Mouse (Mus musculus) kidney, adult 2 months (tissue): ENCODE measurements at regions not wholly inside any gene's neighbourhood (a gene's known extent, or its start where the extent isn't known, plus 50 kb on each side); places are given as distances from the start of the nearest gene placed in this dataset.

Experiments used
- DNase-seq: peaks from one replicate; pipeline ENCODE4 v3.0.0; 2021
- H3K27ac ChIP-seq: fragments of 200-500 bp; 2 replicates; pipeline ENCODE4 v1.5.1; 2012; ENCODE audit warnings: low read depth, low read length, control low read depth, inconsistent platforms; ENCODE audit not compliant: insufficient read depth
- H3K27me3 ChIP-seq: fragments of 200-500 bp; replicated peaks from 2 replicates; pipeline ENCODE4 v1.6.1; 2012; ENCODE audit warnings: mild to moderate bottlenecking, moderate library complexity, low read length, inconsistent platforms; ENCODE audit not compliant: control insufficient read depth, insufficient read depth
- H3K36me3 ChIP-seq: fragments of 200-500 bp; 2 replicates; pipeline ENCODE4 v1.6.1; 2012; ENCODE audit warnings: mild to moderate bottlenecking, moderate library complexity, low read length, inconsistent platforms; ENCODE audit not compliant: control insufficient read depth, insufficient read depth
- H3K4me1 ChIP-seq: fragments of 200-500 bp; 2 replicates; pipeline ENCODE4 v1.6.1; 2011; ENCODE audit warnings: low read length; ENCODE audit not compliant: control insufficient read depth, insufficient read depth
- H3K4me3 ChIP-seq: fragments of 200-500 bp; 2 replicates; pipeline ENCODE4 v1.5.1; 2011; ENCODE audit warnings: mild to moderate bottlenecking, low read depth, low read length, control low read depth; ENCODE audit not compliant: insufficient read depth
- CTCF ChIP-seq: fragments of 200-500 bp; conservative IDR thresholded peaks from 2 replicates; pipeline ENCODE4 v1.5.1; 2011; ENCODE audit warnings: low read depth, mild to moderate bottlenecking, control low read depth, low read length, moderate library complexity, mixed read lengths; ENCODE audit not compliant: insufficient read depth, insufficient read length
- POLR2A ChIP-seq: fragments of 200-500 bp; IDR thresholded peaks from one replicate; pipeline ENCODE4 v1.6.1; 2011; ENCODE audit warnings: low read depth, low read length, control low read depth
- WGBS: fragments of 180-500 bp; shearing (Covaris S2); methylation state at CpG from one replicate; pipeline ENCODE4 v1.1.7; 2018; 5-methylcytosine and 5-hydroxymethylcytosine counted together

GRCm38 (mm10) chr19:15809008-15809407, 138.1 kb downstream of the Psat1 start:
- H3K4me1 ChIP-seq: no peaks in the 10 kb centered on the region
- no peak overlapping the region for H3K27ac ChIP-seq
- TF ChIP-seq CTCF: no peak
- no peak for TF ChIP-seq POLR2A
- no peaks in the 10 kb centered on the region for H3K36me3 ChIP-seq
- no peaks in the 10 kb centered on the region for H3K27me3 ChIP-seq
- 86% methylated on average over 5 of the region's 5 CpGs for WGBS
- DNase-seq: no peak
- H3K4me3 ChIP-seq: no peak overlapping the region

GRCm38 (mm10) chr19:15807681-15808080, 139.5 kb downstream of the Psat1 start:
- 93% methylated on average over 2 of the region's 2 CpGs for WGBS

GRCm38 (mm10) chr19:15803131-15803889, 143.8 kb downstream of the Psat1 start:
- no peak for TF ChIP-seq CTCF
- no peak for TF ChIP-seq POLR2A
- WGBS: 65% methylated on average over 8 of the region's 8 CpGs
- no peak overlapping the region for H3K27ac ChIP-seq
- no peaks in the 10 kb centered on the region for H3K36me3 ChIP-seq
- no peak for DNase-seq
- no peaks in the 10 kb centered on the region for H3K4me1 ChIP-seq
- H3K27me3 ChIP-seq: no peaks in the 10 kb centered on the region
- H3K4me3 ChIP-seq: no peak overlapping the region

More at GRCm38 (mm10) chr19:15807681-15808080, 139.5 kb downstream of the Psat1 start:
- H3K4me3 ChIP-seq: no peak overlapping the region
- H3K27me3 ChIP-seq: no peaks in the 10 kb centered on the region
- H3K27ac ChIP-seq: no peak overlapping the region
- DNase-seq: no peak
- TF ChIP-seq CTCF: no peak
- no peak for TF ChIP-seq POLR2A
- no peaks in the 10 kb centered on the region for H3K36me3 ChIP-seq
- no peaks in the 10 kb centered on the region for H3K4me1 ChIP-seq

- no peak overlapping the region for H3K4me3 ChIP-seq
- 86% methylated on average over 5 of the region's 5 CpGs for WGBS
- no peaks in the 10 kb centered on the region for H3K27me3 ChIP-seq
- H3K4me1 ChIP-seq: no peaks in the 10 kb centered on the region
- no peak overlapping the region for H3K27ac ChIP-seq
- no peaks in the 10 kb centered on the region for H3K36me3 ChIP-seq
- TF ChIP-seq CTCF (no peak), POLR2A (no peak)
- DNase-seq: no peak
These were observed 144.5 kb downstream of the Psat1 start for GRCm38 (mm10) chr19:15802641-15803040.

- Histone ChIP-seq H3K36me3 (no peaks in the 10 kb centered on the region), H3K4me1 (no peaks in the 10 kb centered on the region), H3K27me3 (no peaks in the 10 kb centered on the region), H3K27ac (no peak overlapping the region), H3K4me3 (no peak overlapping the region)
- TF ChIP-seq POLR2A: no peak
- peak; percentile 77 for TF ChIP-seq CTCF
- whole genome bisulfite sequencing: 6% methylated on average over 17 of the region's 17 CpGs
- peak; percentile 72 for DNase-seq
These were observed 145.2 kb downstream of the Psat1 start for GRCm38 (mm10) chr19:15801811-15802486.

GRCm38 (mm10) chr19:15800856-15801706, 146.1 kb downstream of the Psat1 start:
- 31% methylated on average over 16 of the region's 16 CpGs for WGBS
- TF ChIP-seq POLR2A: no peak
- no peak for TF ChIP-seq CTCF
- Histone ChIP-seq H3K27me3 (no peaks in the 10 kb centered on the region), H3K4me3 (no peak overlapping the region), H3K4me1 (no peaks in the 10 kb centered on the region), H3K27ac (no peak overlapping the region), H3K36me3 (no peaks in the 10 kb centered on the region)
- no peak for DNase-seq
